Mouse (Mus musculus): Measurements from ENCODE around the gene Sstr5.

DNA sequence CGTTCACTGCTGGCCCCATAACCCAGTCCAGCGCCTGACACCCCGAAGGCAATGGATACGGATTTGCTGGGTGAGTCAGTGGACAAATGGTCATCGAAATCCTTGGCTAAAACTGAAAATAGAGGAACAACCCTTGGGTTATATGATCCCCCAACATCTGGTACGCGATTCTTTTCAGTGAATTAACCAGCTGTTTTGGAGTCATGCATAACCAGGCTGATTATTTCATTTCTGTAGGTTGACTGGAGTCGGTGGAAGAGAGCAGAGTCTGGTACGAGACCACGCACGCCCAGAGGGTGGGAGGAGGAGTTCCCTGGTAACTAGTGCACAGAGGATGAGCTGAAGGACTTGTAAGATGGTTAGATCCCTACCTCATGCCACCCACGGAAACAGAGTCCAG is 25.0 kb upstream of the Sstr5 start:
- no peak for TF ChIP-seq USF1 (IDR thresholded peaks at IDR 0.05; ENCODE audit: low read depth)
- TF ChIP-seq POLR2A (IDR thresholded peaks at IDR 0.05; ENCODE audit: insufficient read length, low read depth) = no peak
- TF ChIP-seq REST (IDR thresholded peaks at IDR 0.05; ENCODE audit: insufficient read depth, insufficient read length) = no peak
- no peak for TF ChIP-seq POLR2AphosphoS2 (IDR thresholded peaks at IDR 0.05; ENCODE audit: insufficient read length, low read depth)
- TF ChIP-seq E2F4 (IDR thresholded peaks at IDR 0.05; ENCODE audit: insufficient read depth) = no peak
- no peak for TF ChIP-seq TCF12 (IDR thresholded peaks at IDR 0.05; ENCODE audit: insufficient read depth, poor library complexity, severe bottlenecking)
- no peak for TF ChIP-seq MAX (IDR thresholded peaks at IDR 0.05; ENCODE audit: low read depth)
- no peak for TF ChIP-seq TCF3 (IDR thresholded peaks at IDR 0.05; ENCODE audit: insufficient read length, low read depth)
